Mouse (Mus musculus) A20 (cell line): ENCODE data around the gene Nck2.

Experiments used
- DNase-seq: peaks from one replicate; pipeline ENCODE4 v3.0.0-alpha.2; 2011; ENCODE audit warnings: low read depth, low spot score

Nck2 gene

GRCm38 (mm10) chr1:43571105-43571504, 126.7 kb downstream of the Nck2 start:
- DNase-seq = no peak

GRCm38 (mm10) chr1:43574793-43575304, 130.5 kb downstream of the Nck2 start:
- DNase-seq = no peak

- DNase-seq = no peak
Measured at GRCm38 (mm10) chr1:43577371-43577770, 133.0 kb downstream of the Nck2 start.

- DNase-seq = no peak
Measured at GRCm38 (mm10) chr1:43583564-43583963, 139.2 kb downstream of the Nck2 start.

- DNase-seq = no peak
Measured at GRCm38 (mm10) chr1:43589001-43589400, 144.6 kb downstream of the Nck2 start.

- no peak for DNase-seq
Measured at GRCm38 (mm10) chr1:43589910-43590309, 145.5 kb downstream of the Nck2 start.

- DNase-seq = no peak
Measured at GRCm38 (mm10) chr1:43590727-43591126, 146.3 kb downstream of the Nck2 start.

- DNase-seq = peak; percentile 16
Measured at GRCm38 (mm10) chr1:43593069-43593468, 148.7 kb downstream of the Nck2 start.

GRCm38 (mm10) chr1:43594738-43595137, 150.4 kb downstream of the Nck2 start:
- no peak for DNase-seq

- DNase-seq = no peak
Measured at GRCm38 (mm10) chr1:43597731-43598130, 153.4 kb downstream of the Nck2 start.

GRCm38 (mm10) chr1:43599483-43599882, 155.1 kb downstream of the Nck2 start:
- no peak for DNase-seq

GRCm38 (mm10) chr1:43601054-43601453, 156.7 kb downstream of the Nck2 start:
- DNase-seq = no peak

GRCm38 (mm10) chr1:43615948-43616347, 171.6 kb downstream of the Nck2 start:
- DNase-seq = no peak
